Mouse (Mus musculus) liver, adult 2 months (tissue): ENCODE data around the gene Susd1. TPM values are rescaled to one million over a fixed set of nuclear protein-coding genes. Genes with fewer than 3 reads are reported as not detected.
A peak's percentile ranks its signal among the peaks of the same experiment; 100 is the strongest.

Experiments used
- DNase-seq: peaks from one replicate; pipeline ENCODE4 v3.0.0-alpha.2; 2011; ENCODE audit warnings: low read depth, low spot score; ENCODE audit errors: extremely low read depth
- H3K27ac ChIP-seq: fragments of 200-500 bp; replicated peaks from 2 replicates; pipeline ENCODE4 v1.5.1; 2012; ENCODE audit warnings: low read depth, mild to moderate bottlenecking, control low read depth, inconsistent platforms, low read length; ENCODE audit not compliant: insufficient read depth
- H3K27me3 ChIP-seq: fragments of 200-500 bp; 2 replicates; pipeline ENCODE4 v1.6.1; 2012; ENCODE audit warnings: mild to moderate bottlenecking, moderate library complexity, low read length, inconsistent platforms; ENCODE audit not compliant: control insufficient read depth, insufficient read depth
- H3K36me3 ChIP-seq: fragments of 200-500 bp; 2 replicates; pipeline ENCODE4 v1.6.1; 2012; ENCODE audit warnings: low read length, inconsistent platforms; ENCODE audit not compliant: control insufficient read depth, insufficient read depth
- H3K4me1 ChIP-seq: fragments of 200-500 bp; 2 replicates; pipeline ENCODE4 v1.6.1; 2011; ENCODE audit warnings: low read length; ENCODE audit not compliant: control insufficient read depth, insufficient read depth
- H3K4me3 ChIP-seq: fragments of 200-500 bp; 2 replicates; pipeline ENCODE4 v1.5.1; 2011; ENCODE audit warnings: low read depth, mild to moderate bottlenecking, control low read depth, low read length, moderate library complexity; ENCODE audit not compliant: insufficient read depth
- H3K79me2 ChIP-seq: fragments of 200-500 bp; 2 replicates; pipeline ENCODE4 v1.6.1; 2012; ENCODE audit warnings: inconsistent platforms, mild to moderate bottlenecking, low read length, moderate library complexity; ENCODE audit not compliant: control insufficient read depth, insufficient read depth
- H3K9ac ChIP-seq: fragments of 200-500 bp; 2 replicates; pipeline ENCODE4 v1.6.1; 2012; ENCODE audit warnings: low read depth, mild to moderate bottlenecking, control low read depth, inconsistent platforms, low read length
- CTCF ChIP-seq: fragments of 200-500 bp; IDR thresholded peaks from 2 replicates; pipeline ENCODE4 v1.5.1; 2011; ENCODE audit warnings: low read depth, low read length, control low read depth
- POLR2A ChIP-seq: fragments of 200-500 bp; IDR thresholded peaks from 2 replicates; pipeline ENCODE4 v1.6.1; 2011; ENCODE audit warnings: low read length, control low read depth; ENCODE audit not compliant: insufficient read depth; ENCODE audit errors: extremely low read depth
- WGBS: fragments of 180-500 bp; shearing (Covaris S2); methylation state at CpG from one replicate; pipeline ENCODE4 v1.1.7; 2018; 5-methylcytosine and 5-hydroxymethylcytosine counted together
- polyA plus RNA-seq: library from polyadenylated mRNA; depleted of rRNA; stranded (reverse); fragments of >200 nt; gene quantifications from 2 replicates; pipeline ENCODE4 v1.2.3, GENCODE M21; 2012
- total RNA-seq: library from RNA; depleted of rRNA; stranded (reverse); fragments of >200 nt; gene quantifications from 2 replicates; pipeline ENCODE4 v1.2.3, GENCODE M21; 2014

The Susd1 gene
- total and polyA plus RNA-seq, 2 experiments: 5.5 to 9.7 TPM

GRCm38 (mm10) chr4:59321181-59322008 lies 117.0 kb downstream of the Susd1 start:
- Histone ChIP-seq H3K79me2 (no peaks in the 10 kb centered on the region), H3K4me1 (peaks cover 22% of the 10 kb centered on the region), H3K27ac (no peak overlapping the region), H3K4me3 (no peak overlapping the region), H3K36me3 (no peaks in the 10 kb centered on the region), H3K27me3 (no peaks in the 10 kb centered on the region), H3K9ac (no peak overlapping the region)
- DNase-seq: no peak
- TF ChIP-seq POLR2A: no peak
- no peak for TF ChIP-seq CTCF
- 92% methylated on average over 12 of the region's 12 CpGs for WGBS

GRCm38 (mm10) chr4:59319136-59319941 lies 119.1 kb downstream of the Susd1 start:
- no peak for TF ChIP-seq POLR2A
- TF ChIP-seq CTCF: no peak
- H3K36me3 ChIP-seq: no peaks in the 10 kb centered on the region
- WGBS: 27% methylated on average over 9 of the region's 9 CpGs
- peak overlapping the region; percentile 81 for H3K27ac ChIP-seq
- no peak overlapping the region for H3K4me3 ChIP-seq
- no peaks in the 10 kb centered on the region for H3K79me2 ChIP-seq
- H3K4me1 ChIP-seq: peaks cover 22% of the 10 kb centered on the region
- no peaks in the 10 kb centered on the region for H3K27me3 ChIP-seq
- DNase-seq: peak; percentile 79
- peak overlapping the region; percentile 6 for H3K9ac ChIP-seq

GRCm38 (mm10) chr4:59318602-59319001 lies 119.8 kb downstream of the Susd1 start:
- no peaks in the 10 kb centered on the region for H3K79me2 ChIP-seq
- peaks cover 19% of the 10 kb centered on the region for H3K4me1 ChIP-seq
- no peaks in the 10 kb centered on the region for H3K36me3 ChIP-seq
- no peak overlapping the region for H3K9ac ChIP-seq
- H3K27me3 ChIP-seq: no peaks in the 10 kb centered on the region
- peak overlapping the region; percentile 96 for H3K27ac ChIP-seq
- peak; percentile 99 for DNase-seq
- no peak overlapping the region for H3K4me3 ChIP-seq
- 0 out of 2 replicates have a peak, but pooled peaks have one; percentile 12 for TF ChIP-seq POLR2A
- TF ChIP-seq CTCF: no peak
- 24% methylated on average over 6 of the region's 6 CpGs for WGBS

GRCm38 (mm10) chr4:59315553-59316405 lies 122.7 kb downstream of the Susd1 start:
- Histone ChIP-seq H3K36me3 (no peaks in the 10 kb centered on the region), H3K27me3 (no peaks in the 10 kb centered on the region), H3K4me1 (peaks cover 15% of the 10 kb centered on the region), H3K9ac (no peak overlapping the region), H3K4me3 (no peak overlapping the region), H3K27ac (no peak overlapping the region), H3K79me2 (no peaks in the 10 kb centered on the region)
- DNase-seq: no peak
- TF ChIP-seq CTCF: no peak
- no peak for TF ChIP-seq POLR2A
- WGBS: 95% methylated on average over 15 of the region's 15 CpGs

- TF ChIP-seq CTCF: no peak
- TF ChIP-seq POLR2A: no peak
- no peaks in the 10 kb centered on the region for H3K36me3 ChIP-seq
- DNase-seq: no peak
- no peak overlapping the region for H3K4me3 ChIP-seq
- no peak overlapping the region for H3K27ac ChIP-seq
- no peaks in the 10 kb centered on the region for H3K79me2 ChIP-seq
- WGBS: 78% methylated on average over 3 of the region's 3 CpGs
- no peaks in the 10 kb centered on the region for H3K27me3 ChIP-seq
- H3K9ac ChIP-seq: no peak overlapping the region
- H3K4me1 ChIP-seq: peaks cover 15% of the 10 kb centered on the region
Observed at GRCm38 (mm10) chr4:59314939-59315552, 123.4 kb downstream of the Susd1 start.
